Mouse (Mus musculus) embryo, embryonic 11.5 days (tissue): ENCODE data around the gene Ttf1.
A peak's percentile ranks its signal among the peaks of the same experiment; 100 is the strongest.

Experiments
- DNase-seq: peaks from one replicate; pipeline ENCODE4 v3.0.0-alpha.2; 2012; ENCODE audit warnings: low read depth, low spot score

Gene Ttf1

GRCm38 (mm10) chr2:29124936-29125701, 65.1 kb downstream of the Ttf1 start:
- DNase-seq = peak; percentile 98

- no peak for DNase-seq
These were observed 70.2 kb downstream of the Ttf1 start for GRCm38 (mm10) chr2:29130118-29130899.

GRCm38 (mm10) chr2:29135161-29135560, 75.1 kb downstream of the Ttf1 start:
- DNase-seq = no peak
